Mouse (Mus musculus): ENCODE results near the gene Slc22a28.
A peak's percentile ranks its signal among the peaks of the same experiment; 100 is the strongest.
"Not testable (repeated sequence)": the region's sequence is repeated elsewhere in the genome, so short reads cannot be mapped to it uniquely, and the experiment has no call there.

The Slc22a28 gene

GRCm38 (mm10) chr19:8131881-8132280 is at the start of gene Slc22a28:
Gene Slc22a28 (minus strand): TSS chr19:8131982.
- not testable (repeated sequence) for DNase-seq

DNA sequence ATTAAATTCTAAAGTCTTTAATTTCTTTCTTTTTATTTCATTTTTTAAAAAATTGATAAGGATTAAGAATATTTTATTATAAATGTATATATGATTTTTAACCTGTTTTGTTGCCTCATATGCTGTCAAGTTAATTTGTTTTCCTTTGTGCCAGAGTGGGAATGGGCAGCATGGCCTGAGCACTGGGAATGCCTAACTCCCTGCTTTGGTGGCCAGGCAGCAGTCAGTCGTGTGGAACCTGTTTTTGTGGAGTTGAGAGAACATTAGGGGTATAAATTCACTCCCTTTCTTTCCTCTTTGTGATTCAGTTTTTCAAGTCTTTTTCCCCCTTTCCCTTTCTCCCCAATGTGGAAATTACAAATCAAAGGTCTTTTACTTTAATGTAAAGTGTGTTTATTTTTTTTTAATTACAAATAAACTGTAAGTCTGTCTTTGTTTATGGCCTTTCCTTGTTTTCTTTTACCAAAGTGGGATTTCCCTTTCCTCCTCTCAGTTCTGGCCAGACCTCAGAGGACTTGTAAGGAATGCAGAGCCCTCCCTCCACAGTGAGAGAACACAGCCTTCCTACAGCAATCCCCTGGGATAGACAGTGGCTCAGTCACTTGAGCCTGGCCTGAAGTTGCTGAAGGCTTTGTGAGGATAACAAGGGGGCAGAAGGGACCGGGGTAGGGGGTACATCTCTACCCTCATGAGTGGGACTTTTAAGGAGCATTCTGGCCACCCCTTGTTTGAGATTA is 17.2 kb upstream of the Slc22a28 start:
- no peak for DNase-seq

GRCm38 (mm10) chr19:8142716-8143115 is 10.9 kb upstream of the Slc22a28 start:
- not testable (repeated sequence) for DNase-seq

GRCm38 (mm10) chr19:8134127-8134841 is 2.5 kb upstream of the Slc22a28 start:
- not testable (repeated sequence) for DNase-seq

DNA sequence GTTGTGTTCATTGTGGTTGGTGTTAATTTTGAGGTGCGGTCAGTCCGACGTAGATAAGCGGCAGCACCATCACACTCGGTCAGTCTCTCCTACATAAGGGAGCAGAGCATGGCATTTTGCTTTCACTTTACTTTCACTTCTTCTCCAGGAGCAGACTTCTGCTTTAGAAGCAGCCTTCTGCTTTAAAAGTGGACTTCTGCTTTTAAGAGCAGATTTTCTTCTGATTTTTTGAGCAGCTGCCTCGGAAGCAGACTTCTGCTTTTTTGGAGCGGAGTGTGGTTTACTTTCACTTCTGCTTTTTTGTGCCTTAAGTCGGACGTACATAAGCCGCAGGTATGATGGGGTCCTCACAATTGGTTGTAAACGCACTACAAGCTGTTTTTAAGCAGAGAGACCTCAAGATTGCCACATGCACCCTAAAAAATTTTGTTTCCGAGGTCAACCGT is 111.9 kb downstream of the Slc22a28 start:
- peak; percentile 19 to 23 for DNase-seq

GRCm38 (mm10) chr19:8019329-8019851 is 112.4 kb downstream of the Slc22a28 start:
- peak; percentile 26 to 35 for DNase-seq

- DNase-seq = not testable (repeated sequence)
These were observed 113.2 kb downstream of the Slc22a28 start for GRCm38 (mm10) chr19:8018535-8018934.
